Mouse (Mus musculus): Measurements from ENCODE around the gene Gm7849.
"Not testable (repeated sequence)": the region's sequence is repeated elsewhere in the genome, so short reads cannot be mapped to it uniquely, and the experiment has no call there.

Gene Gm7849

GRCm38 (mm10) chr8:21456460-21456859 lies at the start of gene Gm7849:
Gm7849 (minus strand) TSS chr8:21456560.
- DNase-seq, result not testable (repeated sequence)

- DNase-seq, result not testable (repeated sequence)
Observed at GRCm38 (mm10) chr8:21427111-21427510, 29.2 kb downstream of the Gm7849 start, which contains the start of gene Defa36. Defa36 (plus strand) TSS chr8:21427411.

Measured in embryo, embryonic 11 days (tissue).